Mouse (Mus musculus): ENCODE results near the gene Zwilch. TPM values are rescaled to one million over a fixed set of nuclear protein-coding genes. Genes with fewer than 3 reads are reported as not detected.
"Not testable (repeated sequence)": the region's sequence is repeated elsewhere in the genome, so short reads cannot be mapped to it uniquely, and the experiment has no call there.

Zwilch gene
- polyA plus RNA-seq, 1 experiment from 2014 or later, result 36.0 TPM

DNA sequence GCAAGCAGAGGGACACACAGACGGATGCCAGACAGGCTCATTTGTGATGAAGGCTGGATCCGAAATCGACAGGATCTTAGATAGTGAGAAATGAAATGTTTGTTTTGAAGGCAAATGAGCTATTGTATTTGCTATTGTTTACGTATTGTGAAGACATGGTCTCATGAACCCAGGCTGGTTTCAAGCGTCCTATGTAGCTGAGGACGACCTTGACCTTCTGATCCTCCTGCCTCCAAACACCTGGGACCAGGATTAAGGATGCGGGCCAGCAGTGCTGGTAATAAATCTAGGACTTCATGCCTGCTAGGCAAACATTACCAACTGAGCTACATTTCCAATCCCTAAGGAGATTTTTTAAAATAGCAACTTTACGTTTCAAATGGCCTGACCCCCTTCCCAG lies 24.6 kb upstream of the Zwilch start:
- no peak for ATAC-seq (ENCODE audit: insufficient number of reproducible peaks, low FRiP score, low TSS enrichment, low read depth)
- DNase-seq (ENCODE audit: low spot score), result no peak
- Histone ChIP-seq H3K4me3 (ENCODE audit: low read depth, low read length) (no peak overlapping the region), H3K9me3 (ENCODE audit: control insufficient read depth, low read length) (no peaks in the 10 kb centered on the region), H3K27me3 (ENCODE audit: control insufficient read depth, insufficient read depth, low read length) (no peaks in the 10 kb centered on the region), H3K9ac (ENCODE audit: low read length) (no peak overlapping the region), H3K4me2 (ENCODE audit: low read depth, severe bottlenecking) (no peak overlapping the region), H3K4me1 (ENCODE audit: control insufficient read depth, insufficient read depth, low read length) (no peaks in the 10 kb centered on the region), H3K27ac (replicated peaks; ENCODE audit: low read depth, low read length) (no peak overlapping the region), H3K36me3 (ENCODE audit: control insufficient read depth, insufficient read depth, low read length) (no peaks in the 10 kb centered on the region; the same call in 1 of the 2 replicates)
- 84% methylated on average over 8 of the region's 8 CpGs for WGBS

DNA sequence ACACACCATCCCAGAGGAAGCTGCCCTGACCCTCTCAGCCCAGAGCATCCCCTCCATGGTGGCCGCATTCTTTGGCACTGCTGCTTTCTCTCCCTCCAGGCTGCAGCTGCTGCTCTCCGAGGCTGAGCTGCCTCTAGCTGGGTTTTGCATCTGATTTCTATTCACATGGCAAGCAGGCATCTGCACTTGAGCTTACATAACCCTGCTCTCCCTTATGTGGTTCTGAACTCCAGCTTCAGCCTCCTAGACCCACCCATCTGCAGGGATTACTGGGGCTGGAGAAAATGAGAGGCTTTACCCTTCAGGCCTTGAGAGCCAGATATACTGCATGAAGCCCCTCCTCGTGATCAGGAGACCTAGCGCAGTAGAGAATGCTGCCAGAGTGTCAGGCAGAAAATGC lies 22.6 kb upstream of the Zwilch start:
- H3K27me3 ChIP-seq (ENCODE audit: control insufficient read depth, insufficient read depth, low read length), result no peaks in the 10 kb centered on the region
- no peaks in the 10 kb centered on the region for H3K4me1 ChIP-seq (ENCODE audit: control insufficient read depth, insufficient read depth, low read length)
- 82% methylated on average over 4 of the region's 4 CpGs for WGBS
- H3K36me3 ChIP-seq (ENCODE audit: control insufficient read depth, insufficient read depth, low read length), result peaks cover 5% of the 10 kb centered on the region
- DNase-seq (ENCODE audit: low spot score) (no peak), ATAC-seq (ENCODE audit: insufficient number of reproducible peaks, low FRiP score, low TSS enrichment, low read depth) (no peak)
- H3K27ac ChIP-seq (replicated peaks; ENCODE audit: low read depth, low read length), result no peak overlapping the region
- no peak overlapping the region for H3K4me3 ChIP-seq (ENCODE audit: low read depth, low read length)
- H3K4me2 ChIP-seq (ENCODE audit: low read depth, severe bottlenecking), result no peak overlapping the region
- H3K9ac ChIP-seq (ENCODE audit: low read length), result no peak overlapping the region
- H3K9me3 ChIP-seq (ENCODE audit: control insufficient read depth, low read length), result no peaks in the 10 kb centered on the region

DNA sequence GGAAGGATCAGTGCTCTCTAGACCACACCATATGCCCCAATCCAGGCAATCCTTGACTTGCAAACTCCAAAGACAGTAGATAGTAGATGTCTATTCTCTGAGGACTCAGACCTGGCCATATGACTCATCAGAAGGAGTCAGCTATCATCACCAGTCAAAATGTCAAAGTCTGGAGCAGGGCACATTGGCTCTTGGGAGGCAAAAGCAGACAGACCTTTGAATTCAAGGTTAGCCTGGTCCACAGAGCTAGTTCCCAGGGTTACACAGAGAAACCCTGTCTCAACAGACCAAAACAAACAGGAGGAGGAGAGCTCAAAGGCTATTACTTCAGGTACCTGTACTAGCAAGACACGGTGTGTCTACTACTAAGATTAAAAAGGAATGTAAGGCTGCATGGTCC lies 21.0 kb upstream of the Zwilch start:
- Histone ChIP-seq H3K27me3 (ENCODE audit: control insufficient read depth, insufficient read depth, low read length) (no peaks in the 10 kb centered on the region), H3K4me2 (ENCODE audit: low read depth, severe bottlenecking) (no peak overlapping the region), H3K36me3 (ENCODE audit: control insufficient read depth, insufficient read depth, low read length) (peaks cover 5% of the 10 kb centered on the region), H3K9ac (ENCODE audit: low read length) (no peak overlapping the region), H3K4me1 (ENCODE audit: control insufficient read depth, insufficient read depth, low read length) (no peaks in the 10 kb centered on the region), H3K4me3 (ENCODE audit: low read depth, low read length) (no peak overlapping the region), H3K9me3 (ENCODE audit: control insufficient read depth, low read length) (no peaks in the 10 kb centered on the region), H3K27ac (replicated peaks; ENCODE audit: low read depth, low read length) (no peak overlapping the region)
- ATAC-seq (ENCODE audit: insufficient number of reproducible peaks, low FRiP score, low TSS enrichment, low read depth), result no peak
- WGBS, result 97% methylated on average over 1 of the region's 1 CpGs
- DNase-seq (ENCODE audit: low spot score), result no peak

DNA sequence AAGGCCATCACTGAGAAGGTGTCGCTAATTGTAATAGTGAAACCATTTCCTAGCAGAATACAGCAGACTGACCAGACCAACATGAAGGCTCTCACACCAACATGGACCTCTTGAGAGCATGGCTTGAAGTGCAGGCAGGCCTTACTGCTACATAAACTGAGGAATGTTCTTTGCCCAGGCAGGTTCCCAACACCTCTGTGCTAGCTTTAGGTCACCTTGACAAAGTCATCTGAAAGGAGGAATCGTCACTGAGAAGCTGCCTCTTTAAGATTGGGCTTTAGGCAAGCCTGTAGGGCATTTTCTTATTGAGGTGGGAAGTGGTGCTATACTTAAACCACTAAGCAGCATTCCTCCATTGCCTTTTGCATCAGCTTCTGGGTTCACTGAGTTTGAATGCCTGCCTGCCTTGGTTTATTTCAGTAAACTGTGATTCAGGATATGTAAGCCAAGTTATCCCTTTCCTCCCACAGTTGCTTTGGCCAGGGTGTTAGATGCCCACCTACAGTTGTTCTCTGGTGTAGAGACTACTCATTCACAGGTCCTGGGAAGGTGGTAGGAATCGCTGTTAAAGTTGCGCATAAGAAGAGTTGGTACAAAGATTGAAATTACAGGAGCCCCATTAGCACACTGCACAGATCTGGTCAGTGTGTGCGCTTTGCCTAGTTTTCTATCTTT lies 11.4 kb upstream of the Zwilch start:
- Histone ChIP-seq H3K4me3 (ENCODE audit: low read depth, low read length) (no peak overlapping the region), H3K36me3 (ENCODE audit: control insufficient read depth, insufficient read depth, low read length) (peaks cover 2% of the 10 kb centered on the region; the same call in 1 of the 2 replicates), H3K27me3 (ENCODE audit: control insufficient read depth, insufficient read depth, low read length) (no peaks in the 10 kb centered on the region), H3K4me1 (ENCODE audit: control insufficient read depth, insufficient read depth, low read length) (0 out of 2 replicates have a peak, but pooled peaks cover 6% of the 10 kb centered on the region), H3K27ac (replicated peaks; ENCODE audit: low read depth, low read length) (no peak overlapping the region), H3K4me2 (ENCODE audit: low read depth, severe bottlenecking) (no peak overlapping the region), H3K9me3 (ENCODE audit: control insufficient read depth, low read length) (no peaks in the 10 kb centered on the region), H3K9ac (ENCODE audit: low read length) (no peak overlapping the region)
- DNase-seq (ENCODE audit: low spot score), result no peak
- no peak for ATAC-seq (ENCODE audit: insufficient number of reproducible peaks, low FRiP score, low TSS enrichment, low read depth)
- WGBS, result 95% methylated on average over 5 of the region's 5 CpGs

DNA sequence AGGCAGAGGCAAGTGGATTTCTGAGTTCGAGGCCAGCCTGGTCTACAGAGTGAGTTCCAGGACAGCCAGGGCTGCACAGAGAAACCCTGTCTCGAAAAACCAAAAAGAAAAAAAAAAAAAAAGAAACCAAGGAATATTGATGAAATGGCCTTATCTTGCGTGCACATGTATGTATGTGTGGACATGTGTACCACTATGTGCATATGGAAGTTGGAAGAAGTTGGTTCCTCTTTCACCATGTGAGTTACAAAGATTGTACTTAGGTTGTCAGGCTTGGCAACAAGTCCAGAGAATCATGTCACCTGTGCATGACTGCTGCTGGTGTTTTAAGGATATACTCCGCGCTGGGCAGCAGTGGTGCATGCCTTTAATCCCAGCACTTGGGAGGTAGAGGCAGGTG lies 10.4 kb upstream of the Zwilch start:
- not testable (repeated sequence) for H3K4me1 ChIP-seq (ENCODE audit: control insufficient read depth, insufficient read depth, low read length); H3K9ac ChIP-seq (ENCODE audit: low read length); H3K36me3 ChIP-seq (ENCODE audit: control insufficient read depth, insufficient read depth, low read length); H3K4me3 ChIP-seq (ENCODE audit: low read depth, low read length); DNase-seq (ENCODE audit: low spot score); H3K4me2 ChIP-seq (ENCODE audit: low read depth, severe bottlenecking); H3K9me3 ChIP-seq (ENCODE audit: control insufficient read depth, low read length); ATAC-seq (ENCODE audit: insufficient number of reproducible peaks, low FRiP score, low TSS enrichment, low read depth); H3K27ac ChIP-seq (replicated peaks; ENCODE audit: low read depth, low read length); H3K27me3 ChIP-seq (ENCODE audit: control insufficient read depth, insufficient read depth, low read length)
- 92% methylated on average over 5 of the region's 5 CpGs for WGBS

DNA sequence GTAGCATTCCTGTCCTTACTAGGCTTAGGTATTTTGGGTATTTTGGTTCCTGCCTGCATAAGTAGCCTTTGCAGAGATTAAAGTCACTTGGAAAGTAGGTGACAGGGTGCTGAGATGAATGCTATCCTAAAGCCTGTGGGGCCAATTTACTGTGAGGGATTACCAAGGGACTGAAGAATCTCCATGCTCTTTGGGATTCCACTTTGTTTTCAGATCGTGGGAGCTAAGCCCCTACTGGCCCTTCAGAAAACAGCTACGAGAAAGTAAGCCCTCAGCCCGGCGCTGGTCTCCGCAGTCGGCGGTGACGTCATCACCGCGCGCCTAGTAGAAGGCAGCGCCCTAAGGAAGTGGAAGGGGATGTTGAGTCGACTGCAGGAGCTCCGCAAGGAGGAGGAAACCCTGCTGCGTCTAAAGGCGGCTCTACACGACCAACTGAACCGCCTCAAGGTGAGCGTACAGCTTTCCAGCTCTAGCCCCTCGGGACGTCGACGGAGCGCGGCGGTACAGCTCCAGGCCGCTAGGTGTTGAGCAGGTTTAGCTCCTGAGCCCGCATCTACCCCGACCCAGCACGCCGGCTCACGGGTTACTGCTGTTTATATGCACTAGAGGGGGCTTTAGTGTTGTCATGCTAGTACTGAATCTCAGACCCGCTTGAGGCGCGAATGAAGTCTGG lies 6.2 kb upstream of the Zwilch start, which contains the start of gene Snapc5:
Snapc5 (plus strand) TSS at position 301 of the 673 bp plus-strand sequence.
- ATAC-seq (ENCODE audit: insufficient number of reproducible peaks, low FRiP score, low TSS enrichment, low read depth) (peak; percentile 92), DNase-seq (ENCODE audit: low spot score) (peak; percentile 93)
- H3K27ac ChIP-seq (replicated peaks; ENCODE audit: low read depth, low read length), result peak within 1 kb of the TSS; percentile 54; the same call in 1 of the 2 replicates
- H3K9ac ChIP-seq (ENCODE audit: low read length), result peak within 1 kb of the TSS; percentile 60
- WGBS, result under 1% methylated on average over 35 of the region's 35 CpGs
- H3K4me1 ChIP-seq (ENCODE audit: control insufficient read depth, insufficient read depth, low read length), result peaks cover 9% of the 10 kb centered on the region; the same call in 1 of the 2 replicates
- H3K9me3 ChIP-seq (ENCODE audit: control insufficient read depth, low read length), result no peaks in the 10 kb centered on the region
- peak within 1 kb of the TSS; percentile 54 for H3K4me3 ChIP-seq (ENCODE audit: low read depth, low read length)
- peaks cover 27% of the 10 kb centered on the region for H3K36me3 ChIP-seq (ENCODE audit: control insufficient read depth, insufficient read depth, low read length)
- H3K4me2 ChIP-seq (ENCODE audit: low read depth, severe bottlenecking), result peak within 1 kb of the TSS; percentile 63
- H3K27me3 ChIP-seq (ENCODE audit: control insufficient read depth, insufficient read depth, low read length), result no peaks in the 10 kb centered on the region

DNA sequence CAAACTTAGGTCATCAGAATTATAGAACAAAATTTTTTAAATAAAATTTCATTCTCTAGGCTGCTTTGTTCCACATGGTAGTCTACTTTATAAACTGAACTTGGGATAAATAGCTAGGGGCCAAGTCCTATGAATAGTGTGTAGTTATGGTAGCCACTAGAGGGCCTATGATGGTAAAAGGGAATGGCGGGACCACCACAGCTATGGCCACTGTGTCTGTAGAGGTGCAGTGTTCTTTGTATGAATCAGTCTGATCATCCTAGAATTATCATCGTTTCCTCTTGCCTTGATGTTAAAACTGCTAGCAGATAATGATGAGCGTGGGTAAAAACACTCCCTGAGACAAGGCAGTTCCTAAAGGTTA lies 5.7 kb upstream of the Zwilch start:
- peak overlapping the region; percentile 63; the same call in 1 of the 2 replicates for H3K4me2 ChIP-seq (ENCODE audit: low read depth, severe bottlenecking)
- no peak overlapping the region for H3K27ac ChIP-seq (replicated peaks; ENCODE audit: low read depth, low read length)
- no peaks in the 10 kb centered on the region for H3K9me3 ChIP-seq (ENCODE audit: control insufficient read depth, low read length)
- H3K4me3 ChIP-seq (ENCODE audit: low read depth, low read length), result peak overlapping the region; percentile 54; the same call in 1 of the 2 replicates
- WGBS, result 49% methylated on average over 3 of the region's 3 CpGs
- H3K27me3 ChIP-seq (ENCODE audit: control insufficient read depth, insufficient read depth, low read length), result no peaks in the 10 kb centered on the region
- H3K36me3 ChIP-seq (ENCODE audit: control insufficient read depth, insufficient read depth, low read length), result peaks cover 27% of the 10 kb centered on the region
- ATAC-seq (ENCODE audit: insufficient number of reproducible peaks, low FRiP score, low TSS enrichment, low read depth) (0 out of 2 replicates have a peak, but pooled peaks have one; percentile 28), DNase-seq (ENCODE audit: low spot score) (peak; percentile 54)
- H3K4me1 ChIP-seq (ENCODE audit: control insufficient read depth, insufficient read depth, low read length), result peaks cover 9% of the 10 kb centered on the region; the same call in 1 of the 2 replicates
- no peak overlapping the region for H3K9ac ChIP-seq (ENCODE audit: low read length)

DNA sequence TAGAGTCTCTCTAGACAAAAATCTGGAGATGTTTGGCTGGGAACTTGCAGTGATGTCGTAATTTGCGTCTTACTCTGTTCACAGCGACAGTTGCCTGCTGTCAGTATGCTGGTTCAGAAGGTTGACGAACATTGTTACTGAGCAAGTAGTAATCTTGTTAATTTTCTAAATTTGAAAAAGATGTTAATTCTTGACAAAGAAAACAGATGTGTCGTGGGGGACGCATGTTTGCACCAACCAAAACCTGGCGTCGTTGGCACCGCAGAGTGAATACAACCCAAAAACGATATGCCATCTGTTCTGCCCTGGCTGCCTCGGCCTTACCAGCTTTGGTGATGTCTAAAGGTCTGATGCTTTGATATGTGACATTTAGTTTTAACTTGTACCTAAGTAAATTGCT lies 2.5 kb upstream of the Zwilch start:
- no peaks in the 10 kb centered on the region for H3K27me3 ChIP-seq (ENCODE audit: control insufficient read depth, insufficient read depth, low read length)
- DNase-seq (ENCODE audit: low spot score) (no peak), ATAC-seq (ENCODE audit: insufficient number of reproducible peaks, low FRiP score, low TSS enrichment, low read depth) (no peak)
- no peak overlapping the region for H3K4me3 ChIP-seq (ENCODE audit: low read depth, low read length)
- no peak overlapping the region for H3K4me2 ChIP-seq (ENCODE audit: low read depth, severe bottlenecking)
- H3K27ac ChIP-seq (replicated peaks; ENCODE audit: low read depth, low read length), result no peak overlapping the region
- 86% methylated on average over 11 of the region's 11 CpGs for WGBS
- peaks cover 9% of the 10 kb centered on the region; the same call in 1 of the 2 replicates for H3K4me1 ChIP-seq (ENCODE audit: control insufficient read depth, insufficient read depth, low read length)
- H3K9ac ChIP-seq (ENCODE audit: low read length), result no peak overlapping the region
- H3K9me3 ChIP-seq (ENCODE audit: control insufficient read depth, low read length), result no peaks in the 10 kb centered on the region
- peaks cover 24% of the 10 kb centered on the region for H3K36me3 ChIP-seq (ENCODE audit: control insufficient read depth, insufficient read depth, low read length)
